Mouse (Mus musculus): ENCODE results near the gene Dis3l2.

The Dis3l2 gene

GRCm38 (mm10) chr1:86703300-86703964 is at the start of gene Dis3l2:
TSS of gene Dis3l2 (plus strand) at chr1:86703808.
- peak; percentile 42 for DNase-seq (ENCODE audit: extremely low spot score, low read depth, low spot score)

GRCm38 (mm10) chr1:86657071-86657470 is 46.5 kb upstream of the Dis3l2 start:
- no peak for DNase-seq (ENCODE audit: extremely low spot score, low read depth, low spot score)

GRCm38 (mm10) chr1:86665091-86665490 is 38.5 kb upstream of the Dis3l2 start:
- DNase-seq (ENCODE audit: extremely low spot score, low read depth, low spot score): no peak

GRCm38 (mm10) chr1:86669552-86670273 is 33.9 kb upstream of the Dis3l2 start:
- DNase-seq (ENCODE audit: extremely low spot score, low read depth, low spot score): peak; percentile 24

GRCm38 (mm10) chr1:86670279-86671038 is 33.1 kb upstream of the Dis3l2 start, which contains the start of gene Nppc:
TSS of gene Nppc (minus strand) at chr1:86670571.
- DNase-seq (ENCODE audit: extremely low spot score, low read depth, low spot score): no peak

GRCm38 (mm10) chr1:86674385-86674784 is 29.2 kb upstream of the Dis3l2 start:
- DNase-seq (ENCODE audit: extremely low spot score, low read depth, low spot score): no peak

- no peak for DNase-seq (ENCODE audit: extremely low spot score, low read depth, low spot score)
These were observed 28.5 kb upstream of the Dis3l2 start for GRCm38 (mm10) chr1:86675126-86675525.

- no peak for DNase-seq (ENCODE audit: extremely low spot score, low read depth, low spot score)
These were observed 26.0 kb upstream of the Dis3l2 start for GRCm38 (mm10) chr1:86677624-86678023.

- no peak for DNase-seq (ENCODE audit: extremely low spot score, low read depth, low spot score)
These were observed 24.9 kb upstream of the Dis3l2 start for GRCm38 (mm10) chr1:86678667-86679066.

GRCm38 (mm10) chr1:86687236-86687635 is 16.4 kb upstream of the Dis3l2 start:
- DNase-seq (ENCODE audit: extremely low spot score, low read depth, low spot score): no peak

GRCm38 (mm10) chr1:86691027-86691426 is 12.6 kb upstream of the Dis3l2 start:
- no peak for DNase-seq (ENCODE audit: extremely low spot score, low read depth, low spot score)

GRCm38 (mm10) chr1:86696948-86697347 is 6.7 kb upstream of the Dis3l2 start:
- no peak for DNase-seq (ENCODE audit: extremely low spot score, low read depth, low spot score)

- DNase-seq (ENCODE audit: extremely low spot score, low read depth, low spot score): no peak
These were observed 4.9 kb upstream of the Dis3l2 start for GRCm38 (mm10) chr1:86698721-86699120.

GRCm38 (mm10) chr1:86699346-86700136 is 4.1 kb upstream of the Dis3l2 start:
- DNase-seq (ENCODE audit: extremely low spot score, low read depth, low spot score): no peak

GRCm38 (mm10) chr1:86700367-86700766 is 3.2 kb upstream of the Dis3l2 start:
- no peak for DNase-seq (ENCODE audit: extremely low spot score, low read depth, low spot score)

- DNase-seq (ENCODE audit: extremely low spot score, low read depth, low spot score): no peak
These were observed 338 bp downstream of the Dis3l2 start for GRCm38 (mm10) chr1:86703965-86704326.

- DNase-seq (ENCODE audit: extremely low spot score, low read depth, low spot score): no peak
These were observed 1.9 kb downstream of the Dis3l2 start for GRCm38 (mm10) chr1:86705461-86705860.

- DNase-seq (ENCODE audit: extremely low spot score, low read depth, low spot score): no peak
These were observed 5.9 kb downstream of the Dis3l2 start for GRCm38 (mm10) chr1:86709546-86709945.

GRCm38 (mm10) chr1:86712045-86712444 is 8.4 kb downstream of the Dis3l2 start:
- DNase-seq (ENCODE audit: extremely low spot score, low read depth, low spot score): no peak

GRCm38 (mm10) chr1:86713054-86713453 is 9.4 kb downstream of the Dis3l2 start:
- no peak for DNase-seq (ENCODE audit: extremely low spot score, low read depth, low spot score)

GRCm38 (mm10) chr1:86718190-86718589 is 14.6 kb downstream of the Dis3l2 start:
- no peak for DNase-seq (ENCODE audit: extremely low spot score, low read depth, low spot score)
